In the genomic region with DNA sequence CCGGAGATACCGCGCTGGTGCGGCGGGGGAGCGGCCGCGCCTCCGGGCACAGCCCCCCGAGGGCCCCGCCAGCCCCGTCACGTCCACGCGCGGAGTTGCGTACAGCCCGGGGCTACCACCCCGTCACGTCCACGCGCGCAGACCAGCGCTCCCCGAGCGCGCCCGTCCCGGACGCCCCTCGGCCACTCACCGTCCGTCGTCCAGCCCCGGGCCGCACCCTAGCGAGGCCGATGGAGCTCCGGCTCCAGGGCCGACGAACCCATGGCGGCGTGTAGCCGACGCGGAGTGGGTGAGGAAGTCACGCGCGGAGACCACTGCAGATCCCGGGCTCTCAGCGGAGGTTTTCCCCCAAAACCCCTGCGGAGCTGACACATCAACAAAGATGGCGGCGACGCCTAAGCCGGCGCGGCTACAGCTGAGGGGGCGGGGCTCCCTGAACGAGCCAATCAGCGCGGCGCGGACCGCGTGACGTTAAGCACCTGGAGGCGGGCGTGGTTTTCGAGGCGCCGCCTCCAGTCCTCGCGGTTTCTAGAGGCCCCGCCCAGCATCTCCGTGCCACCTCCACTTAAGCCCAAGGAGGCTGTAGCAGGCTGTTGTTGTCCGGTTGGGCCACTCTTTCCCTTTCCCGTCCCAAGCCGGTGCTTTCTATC, we compare ENCODE assay signal across 8 mouse cellular contexts. TPM values are rescaled to one million over a fixed set of nuclear protein-coding genes. Genes with fewer than 3 reads are reported as not detected.
A peak's percentile ranks its signal among the peaks of the same experiment; 100 is the strongest.
DNase-seq lines count a peak whose midpoint lies in the region; ATAC-seq lines count a peak whose summit lies in the region.

A gene (minus strand): TSS at position 393 of the 650 bp plus-strand sequence.

- H3K27ac ChIP-seq in hindbrain, embryonic 10.5 days = peak within 1 kb of the TSS; percentile 96

- H3K9me3 ChIP-seq in hindbrain, embryonic 10.5 days = no peaks in the 10 kb centered on the region

- peaks cover 34% of the 10 kb centered on the region for H3K27me3 ChIP-seq in hindbrain, embryonic 10.5 days (ENCODE audit: insufficient read depth, poor library complexity, severe bottlenecking)

- peak; percentile 95 for ATAC-seq in frontal cortex, adult (ENCODE audit: low TSS enrichment)

- peak within 1 kb of the TSS; percentile 97 for H3K4me3 ChIP-seq in hindbrain, embryonic 10.5 days

- no peaks in the 10 kb centered on the region for H3K36me3 ChIP-seq in hindbrain, embryonic 10.5 days

- H3K4me1 ChIP-seq in hindbrain, embryonic 10.5 days (replicated peaks) = peaks cover 34% of the 10 kb centered on the region

- WGBS in hindbrain, embryonic 10.5 days = under 1% methylated on average over 79 of the region's 79 CpGs

- DNase-seq in MN1 (ENCODE audit: low spot score) = peak; percentile 98
- DNase-seq in cerebellum, adult 9-10 months = peak; percentile 95
- peak; percentile 97 for DNase-seq in hindbrain, embryonic 10.5 days (ENCODE audit: low spot score)
- DNase-seq in layer of hippocampus, postnatal 10 days (ENCODE audit: low spot score in 2 of 2) = peak; percentile 96 to 98
- peak; percentile 96 for DNase-seq in lung, postnatal 10 days
- DNase-seq in ovary, postnatal 36 days (ENCODE audit: low spot score) = peak; percentile 96
- DNase-seq in thymus, postnatal 25 days = peak; percentile 97

RNA-seq across cellular contexts. Expression of the gene that starts here (rescaled TPM):
- 13.0 and 17.2 TPM in 2 replicates for polyA plus RNA-seq in hindbrain, embryonic 10.5 days (2016; fragmentation: Nextera tagmentation; extraction: Ambion mirVana)
- total RNA-seq in layer of hippocampus, postnatal 10 days (2021) = 10 to 100 TPM; 35.4 to 44.7 TPM

Comparison
In these comparisons a context has a peak if more than half of its experiments do, and no peak if none do; other contexts are left out.
1. Peak in every context shown above with its lines: DNase-seq, ATAC-seq, H3K4me3 ChIP-seq and H3K27ac ChIP-seq.